Mouse (Mus musculus) G1E-ER4 (cell line): ENCODE measurements around the gene Olfr750. TPM values are rescaled to one million over a fixed set of nuclear protein-coding genes. Genes with fewer than 3 reads are reported as not detected.

ENCODE experiments used
- GATA1 ChIP-seq: IDR thresholded peaks from one replicate; pipeline ENCODE4 v1.8.0; 2012; ENCODE audit warnings: low read length, inconsistent platforms
- polyA plus RNA-seq: library from polyadenylated mRNA; stranded (reverse); fragments of >175 nt; gene quantifications from 2 replicates; pipeline ENCODE4 v1.2.3, GENCODE M21; 2012

The Olfr750 gene
- polyA plus RNA-seq, 1 experiment: not detected

- no peak for TF ChIP-seq GATA1
These were observed 13.5 kb downstream of the Olfr750 start for GRCm38 (mm10) chr14:51060761-51061160.

DNA sequence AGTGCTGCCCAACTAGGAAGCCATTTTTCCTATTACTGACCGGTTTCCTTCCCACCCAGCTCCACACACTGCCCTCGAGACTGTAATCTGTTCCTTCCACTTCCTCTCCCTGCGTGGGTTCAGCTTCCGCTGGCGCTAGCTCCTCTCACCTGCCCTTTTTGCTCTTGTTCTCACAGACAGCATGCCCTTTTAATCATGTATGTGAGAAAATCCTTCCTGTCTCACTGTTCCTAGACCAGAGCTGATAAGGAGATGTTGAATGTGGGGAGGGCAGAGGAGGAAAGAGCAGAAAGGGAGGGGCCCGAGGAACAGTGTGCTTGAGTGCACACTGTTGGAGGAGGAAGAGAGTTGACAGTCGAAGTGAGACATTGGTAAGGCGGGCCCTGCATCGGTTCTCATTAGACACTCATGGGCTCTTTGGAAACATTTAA is 16.8 kb downstream of the Olfr750 start, which contains the start of gene Rnase12:
Gene Rnase12, minus strand, starts transcription at position 261 of the 431 bp plus-strand sequence.
- no peak for TF ChIP-seq GATA1

- TF ChIP-seq GATA1: no peak
These were observed 19.7 kb downstream of the Olfr750 start for GRCm38 (mm10) chr14:51054243-51055237.

DNA sequence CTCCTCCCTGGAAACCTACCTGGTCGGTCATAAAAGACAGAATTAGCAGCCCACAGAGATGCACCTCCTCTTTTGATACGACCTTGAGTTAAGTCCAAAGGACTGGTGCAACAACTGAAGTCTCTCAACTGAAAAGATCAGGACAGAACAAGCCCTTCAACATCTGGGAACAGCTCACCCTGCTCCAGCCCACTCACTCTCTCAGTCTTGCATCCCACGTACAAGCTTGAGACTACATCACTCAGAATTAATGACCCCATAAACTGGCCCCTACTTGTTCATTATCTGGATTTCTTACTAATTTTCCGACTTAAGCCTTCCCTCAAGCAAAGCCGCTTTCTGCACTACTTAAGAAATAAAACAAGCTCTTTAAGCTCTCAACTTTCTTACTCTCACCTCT is 21.1 kb downstream of the Olfr750 start:
- TF ChIP-seq GATA1: no peak

DNA sequence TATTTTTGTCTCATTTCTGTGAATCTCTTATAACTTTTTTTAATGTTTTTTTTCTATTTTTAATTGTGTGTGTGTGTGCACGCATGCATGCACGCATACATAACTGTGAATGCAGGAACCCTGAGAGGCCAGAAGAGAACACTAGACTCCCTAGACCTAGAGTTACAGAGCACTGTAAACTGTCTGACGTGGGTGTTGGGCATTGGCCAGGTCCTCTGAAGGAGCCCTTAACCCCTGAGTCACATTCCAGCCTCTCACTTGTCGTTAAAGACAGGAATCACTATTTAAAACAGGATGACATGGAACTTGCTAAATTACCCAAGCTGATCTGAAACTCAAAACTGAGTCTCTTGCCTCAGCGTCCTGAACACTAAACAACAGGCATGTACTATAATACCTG is 22.3 kb downstream of the Olfr750 start:
- no peak for TF ChIP-seq GATA1

GRCm38 (mm10) chr14:51050063-51050462 is 24.2 kb downstream of the Olfr750 start, which contains the start of gene Rnase11:
Rnase11 (minus strand) TSS chr14:51050163.
- TF ChIP-seq GATA1: no peak

DNA sequence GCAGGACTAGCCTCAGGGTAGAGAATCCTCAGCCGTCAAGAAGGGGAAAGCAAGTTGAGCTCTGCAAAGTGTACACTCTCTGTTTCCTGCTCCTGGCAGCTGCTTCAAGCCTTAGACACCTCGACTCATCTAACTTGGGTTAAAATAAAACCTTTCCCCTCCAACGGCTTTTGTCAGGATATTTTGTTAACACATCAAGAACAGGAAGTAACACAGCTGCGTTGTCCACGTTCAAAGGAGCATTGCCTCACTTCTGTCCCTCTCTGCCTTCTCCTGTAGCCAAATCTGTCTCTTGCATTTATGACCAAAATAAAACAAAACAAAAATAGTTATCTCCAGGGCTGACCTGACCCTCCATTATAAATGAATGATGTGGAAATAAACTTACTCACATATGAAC is 26.4 kb downstream of the Olfr750 start:
- no peak for TF ChIP-seq GATA1

DNA sequence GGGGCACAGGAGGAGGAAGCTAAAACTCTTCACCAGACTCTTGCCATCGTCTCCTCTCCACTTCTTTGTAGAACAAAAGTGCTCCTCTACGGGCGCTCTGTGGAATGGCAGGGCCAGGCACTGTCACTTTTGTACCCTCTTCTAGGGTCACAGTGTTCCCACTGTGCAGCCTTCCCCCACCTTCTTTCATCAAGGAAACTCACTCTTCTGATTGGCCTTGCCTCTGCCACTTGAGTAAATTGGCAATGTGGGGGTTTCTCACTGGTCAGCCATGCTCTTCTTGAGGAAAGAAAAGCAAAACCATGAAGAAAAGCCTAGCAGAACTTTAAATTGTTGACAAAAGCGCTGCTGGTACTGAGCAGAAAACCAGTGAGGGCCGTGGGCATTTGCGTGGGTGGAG is 32.5 kb downstream of the Olfr750 start, which contains the start of gene Rnase9:
Gene Rnase9, minus strand, starts transcription at position 101 of the 400 bp plus-strand sequence.
- TF ChIP-seq GATA1: no peak

DNA sequence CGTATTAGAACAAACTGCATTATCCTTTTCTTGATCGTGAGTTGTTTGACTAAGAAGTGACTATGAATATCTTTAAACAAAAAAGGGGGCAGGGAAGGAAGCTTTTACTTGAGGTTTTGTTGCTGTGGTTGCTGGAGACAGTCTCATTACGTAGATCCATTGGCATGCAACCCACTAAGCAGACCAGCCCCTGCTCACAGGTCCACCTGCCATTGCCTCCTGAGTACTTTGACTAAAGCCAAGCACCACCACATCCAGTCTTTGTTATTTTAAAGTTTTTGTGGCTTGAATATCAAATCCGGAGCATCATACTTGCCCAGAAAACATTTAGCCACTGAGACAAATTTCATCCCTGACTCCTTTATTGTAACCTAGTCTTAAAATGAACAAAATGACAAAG is 38.0 kb downstream of the Olfr750 start:
- no peak for TF ChIP-seq GATA1

GRCm38 (mm10) chr14:51035206-51035605 is 39.0 kb downstream of the Olfr750 start:
- TF ChIP-seq GATA1: no peak

- TF ChIP-seq GATA1: no peak
These were observed 46.7 kb downstream of the Olfr750 start for GRCm38 (mm10) chr14:51027387-51028155.

GRCm38 (mm10) chr14:51026391-51027133 is 47.7 kb downstream of the Olfr750 start:
- no peak for TF ChIP-seq GATA1

- no peak for TF ChIP-seq GATA1
These were observed 49.4 kb downstream of the Olfr750 start for GRCm38 (mm10) chr14:51024820-51025219.

DNA sequence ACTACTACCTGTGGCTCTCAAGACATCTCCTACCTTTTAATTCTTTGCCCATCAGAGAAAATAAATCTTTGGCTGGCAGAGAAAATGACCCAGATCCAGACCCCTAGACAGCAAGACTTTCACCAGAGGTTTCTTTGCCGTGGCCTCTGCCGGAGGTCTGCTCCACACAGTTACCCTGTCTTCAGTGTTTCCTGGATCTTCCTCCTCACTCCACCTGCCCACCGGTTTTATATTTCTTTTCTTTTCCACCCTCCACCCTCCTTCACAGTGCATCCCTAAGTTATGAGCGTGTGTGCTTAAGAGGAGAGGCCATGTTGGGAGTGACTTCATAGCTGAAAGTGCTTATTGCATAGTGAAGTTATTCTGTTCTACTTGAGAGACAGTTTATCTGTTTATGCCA is 50.8 kb downstream of the Olfr750 start:
- no peak for TF ChIP-seq GATA1

DNA sequence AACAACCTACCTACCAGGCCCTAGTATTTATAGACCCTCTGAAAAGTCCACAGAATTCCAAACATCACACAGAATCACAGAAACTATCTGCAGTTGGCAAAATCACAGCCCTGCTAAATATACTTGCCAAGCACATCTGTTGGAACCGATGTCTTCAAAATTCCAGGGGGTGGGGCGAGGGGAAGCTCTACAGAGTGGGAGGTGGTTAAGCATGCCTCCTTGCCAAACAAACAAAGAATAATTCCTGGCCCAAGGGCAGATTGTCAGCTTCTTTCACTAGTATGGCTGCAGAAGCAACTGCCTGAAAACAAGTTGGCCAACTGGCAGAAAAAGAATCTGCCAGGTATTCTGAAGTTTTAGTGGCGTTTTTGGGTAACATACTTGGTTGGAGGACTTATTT is 57.0 kb downstream of the Olfr750 start:
- no peak for TF ChIP-seq GATA1

Other genes starting within 250 kb of the Olfr750 start
- 1.2 and 1.5 TPM in 2 replicates for gene Tep1, start 203.9 kb downstream of the Olfr750 start, polyA plus RNA-seq
- gene Klhl33, start 176.9 kb downstream of the Olfr750 start, polyA plus RNA-seq: not detected in 2 replicates
- 46.1 and 70.5 TPM in 2 replicates for gene Osgep, start 149.5 kb downstream of the Olfr750 start, polyA plus RNA-seq
- 204 and 236 TPM in 2 replicates for gene Apex1, start 149.5 kb downstream of the Olfr750 start, polyA plus RNA-seq
- gene Pip4p1, start 143.6 kb downstream of the Olfr750 start, polyA plus RNA-seq: 74.0 and 135 TPM in 2 replicates
- gene Pnp, start 143.4 kb downstream of the Olfr750 start, polyA plus RNA-seq: 0.79 and 1.1 TPM in 2 replicates
- 0.12 and 1.1 TPM in 2 replicates for gene Gm49342, start 129.9 kb downstream of the Olfr750 start, polyA plus RNA-seq
- gene Pnp2, start 118.4 kb downstream of the Olfr750 start, polyA plus RNA-seq: not detected in 2 replicates
- gene Rnase10, start 66.7 kb downstream of the Olfr750 start, polyA plus RNA-seq: not detected in 2 replicates
- not detected in 2 replicates for gene Rnase9, start 32.6 kb downstream of the Olfr750 start, polyA plus RNA-seq
- not detected in 2 replicates for gene Rnase11, start 24.3 kb downstream of the Olfr750 start, polyA plus RNA-seq
- gene Rnase12, start 16.8 kb downstream of the Olfr750 start, polyA plus RNA-seq: not detected in 2 replicates
- not detected in 2 replicates for gene Rnase4, start 16.6 kb upstream of the Olfr750 start, polyA plus RNA-seq
- not detected in 2 replicates for gene Ang, start 16.7 kb upstream of the Olfr750 start, polyA plus RNA-seq
- gene Eddm3b, start 40.0 kb upstream of the Olfr750 start, polyA plus RNA-seq: not detected in 2 replicates
- gene Rnase6, start 49.5 kb upstream of the Olfr750 start, polyA plus RNA-seq: 0.03 TPM in 1 of 2 replicates, not detected in the other
- gene Rnase1, start 72.3 kb upstream of the Olfr750 start, polyA plus RNA-seq: not detected in 2 replicates
- not detected in 2 replicates for gene Rnase2b, start 87.8 kb upstream of the Olfr750 start, polyA plus RNA-seq
- not detected in 2 replicates for gene Ang2, start 124.7 kb upstream of the Olfr750 start, polyA plus RNA-seq
- gene Ear14, start 129.0 kb upstream of the Olfr750 start, polyA plus RNA-seq: not detected in 2 replicates
- not detected in 2 replicates for gene Rnase2a, start 181.7 kb upstream of the Olfr750 start, polyA plus RNA-seq